Mouse (Mus musculus): Measurements from ENCODE around the gene Snx9. TPM values are rescaled to one million over a fixed set of nuclear protein-coding genes. Genes with fewer than 3 reads are reported as not detected.
A peak's percentile ranks its signal among the peaks of the same experiment; 100 is the strongest.

Gene Snx9
- total and polyA plus RNA-seq, 2 experiments = 19.7 to 30.5 TPM

GRCm38 (mm10) chr17:5834166-5834565 lies 7.0 kb upstream of the Snx9 start:
- WGBS = 95% methylated on average over 3 of the region's 3 CpGs

GRCm38 (mm10) chr17:5834798-5835328 lies 6.3 kb upstream of the Snx9 start:
- no peak overlapping the region for H3K9ac ChIP-seq (ENCODE audit: low read depth, low read length)
- H3K27me3 ChIP-seq (ENCODE audit: control insufficient read depth, insufficient read depth, low read length) = no peaks in the 10 kb centered on the region
- 88% methylated on average over 3 of the region's 3 CpGs for WGBS

More at GRCm38 (mm10) chr17:5834166-5834565, 7.0 kb upstream of the Snx9 start:
- DNase-seq (ENCODE audit: extremely low read depth, low read depth, low spot score) = no peak
- H3K4me1 ChIP-seq (ENCODE audit: control insufficient read depth, insufficient read depth, low read length) = no peaks in the 10 kb centered on the region
- no peak overlapping the region for H3K9ac ChIP-seq (ENCODE audit: low read depth, low read length)
- H3K27ac ChIP-seq (replicated peaks; ENCODE audit: insufficient read depth, low read depth, low read length) = no peak overlapping the region
- no peaks in the 10 kb centered on the region for H3K27me3 ChIP-seq (ENCODE audit: control insufficient read depth, insufficient read depth, low read length)
- TF ChIP-seq CTCF (IDR thresholded peaks at IDR 0.05; ENCODE audit: low read depth, low read length) (no peak), POLR2A (IDR thresholded peaks at IDR 0.05; ENCODE audit: extremely low read depth, insufficient read depth, low read length) (no peak)
- H3K79me2 ChIP-seq (ENCODE audit: control insufficient read depth, insufficient read depth, low read length) = no peaks in the 10 kb centered on the region
- no peak overlapping the region for H3K4me3 ChIP-seq (ENCODE audit: insufficient read depth, low read depth, low read length)
- H3K36me3 ChIP-seq (ENCODE audit: control insufficient read depth, insufficient read depth, low read length) = no peaks in the 10 kb centered on the region

GRCm38 (mm10) chr17:5839549-5840240 lies 1.4 kb upstream of the Snx9 start:
- DNase-seq (ENCODE audit: extremely low read depth, low read depth, low spot score) = no peak
- no peak overlapping the region for H3K27ac ChIP-seq (replicated peaks; ENCODE audit: insufficient read depth, low read depth, low read length)
- no peaks in the 10 kb centered on the region for H3K27me3 ChIP-seq (ENCODE audit: control insufficient read depth, insufficient read depth, low read length)
- H3K36me3 ChIP-seq (ENCODE audit: control insufficient read depth, insufficient read depth, low read length) = no peaks in the 10 kb centered on the region
- no peak for TF ChIP-seq CTCF (IDR thresholded peaks at IDR 0.05; ENCODE audit: low read depth, low read length)
- TF ChIP-seq POLR2A (IDR thresholded peaks at IDR 0.05; ENCODE audit: extremely low read depth, insufficient read depth, low read length) = no peak
- no peak overlapping the region for H3K9ac ChIP-seq (ENCODE audit: low read depth, low read length)
- no peak overlapping the region for H3K4me3 ChIP-seq (ENCODE audit: insufficient read depth, low read depth, low read length)
- H3K4me1 ChIP-seq (ENCODE audit: control insufficient read depth, insufficient read depth, low read length) = peaks cover 4% of the 10 kb centered on the region
- H3K79me2 ChIP-seq (ENCODE audit: control insufficient read depth, insufficient read depth, low read length) = peaks cover 5% of the 10 kb centered on the region; the same call in 1 of the 2 replicates
- WGBS = 81% methylated on average over 5 of the region's 5 CpGs

More at GRCm38 (mm10) chr17:5834798-5835328, 6.3 kb upstream of the Snx9 start:
- TF ChIP-seq POLR2A (IDR thresholded peaks at IDR 0.05; ENCODE audit: extremely low read depth, insufficient read depth, low read length) (no peak), CTCF (IDR thresholded peaks at IDR 0.05; ENCODE audit: low read depth, low read length) (no peak)
- Histone ChIP-seq H3K36me3 (ENCODE audit: control insufficient read depth, insufficient read depth, low read length) (no peaks in the 10 kb centered on the region), H3K27ac (replicated peaks; ENCODE audit: insufficient read depth, low read depth, low read length) (no peak overlapping the region), H3K4me1 (ENCODE audit: control insufficient read depth, insufficient read depth, low read length) (no peaks in the 10 kb centered on the region), H3K4me3 (ENCODE audit: insufficient read depth, low read depth, low read length) (no peak overlapping the region), H3K79me2 (ENCODE audit: control insufficient read depth, insufficient read depth, low read length) (no peaks in the 10 kb centered on the region)
- no peak for DNase-seq (ENCODE audit: extremely low read depth, low read depth, low spot score)

- peaks cover 10% of the 10 kb centered on the region; the same call in 1 of the 2 replicates for H3K79me2 ChIP-seq (ENCODE audit: control insufficient read depth, insufficient read depth, low read length)
- peak overlapping the region; percentile 98 for H3K27ac ChIP-seq (replicated peaks; ENCODE audit: insufficient read depth, low read depth, low read length)
- H3K4me1 ChIP-seq (ENCODE audit: control insufficient read depth, insufficient read depth, low read length) = peaks cover 4% of the 10 kb centered on the region
- peak; percentile 61 for DNase-seq (ENCODE audit: extremely low read depth, low read depth, low spot score)
- no peaks in the 10 kb centered on the region for H3K27me3 ChIP-seq (ENCODE audit: control insufficient read depth, insufficient read depth, low read length)
- H3K9ac ChIP-seq (ENCODE audit: low read depth, low read length) = peak overlapping the region; percentile 97
- TF ChIP-seq CTCF (IDR thresholded peaks at IDR 0.05; ENCODE audit: low read depth, low read length) (no peak), POLR2A (IDR thresholded peaks at IDR 0.05; ENCODE audit: extremely low read depth, insufficient read depth, low read length) (no peak)
- no peaks in the 10 kb centered on the region for H3K36me3 ChIP-seq (ENCODE audit: control insufficient read depth, insufficient read depth, low read length)
- WGBS = 10% methylated on average over 28 of the region's 32 CpGs
- peak overlapping the region; percentile 94 for H3K4me3 ChIP-seq (ENCODE audit: insufficient read depth, low read depth, low read length)
Observed at GRCm38 (mm10) chr17:5840550-5841127, 490 bp upstream of the Snx9 start.

GRCm38 (mm10) chr17:5841943-5842273 lies 779 bp downstream of the Snx9 start:
- H3K79me2 ChIP-seq (ENCODE audit: control insufficient read depth, insufficient read depth, low read length) = peaks cover 17% of the 10 kb centered on the region
- H3K4me1 ChIP-seq (ENCODE audit: control insufficient read depth, insufficient read depth, low read length) = peaks cover 6% of the 10 kb centered on the region
- H3K9ac ChIP-seq (ENCODE audit: low read depth, low read length) = peak overlapping the region; percentile 97
- no peaks in the 10 kb centered on the region for H3K36me3 ChIP-seq (ENCODE audit: control insufficient read depth, insufficient read depth, low read length)
- no peak for TF ChIP-seq POLR2A (IDR thresholded peaks at IDR 0.05; ENCODE audit: extremely low read depth, insufficient read depth, low read length)
- TF ChIP-seq CTCF (IDR thresholded peaks at IDR 0.05; ENCODE audit: low read depth, low read length) = no peak
- H3K27ac ChIP-seq (replicated peaks; ENCODE audit: insufficient read depth, low read depth, low read length) = peak overlapping the region; percentile 99
- WGBS = under 1% methylated on average over 7 of the region's 7 CpGs
- H3K4me3 ChIP-seq (ENCODE audit: insufficient read depth, low read depth, low read length) = peak overlapping the region; percentile 94
- peak; percentile 54 for DNase-seq (ENCODE audit: extremely low read depth, low read depth, low spot score)
- no peaks in the 10 kb centered on the region for H3K27me3 ChIP-seq (ENCODE audit: control insufficient read depth, insufficient read depth, low read length)
